Mouse (Mus musculus): Measurements from ENCODE around the gene Gm11639. TPM values are rescaled to one million over a fixed set of nuclear protein-coding genes. Genes with fewer than 3 reads are reported as not detected.
A peak's percentile ranks its signal among the peaks of the same experiment; 100 is the strongest.

The Gm11639 gene
- 0.01 TPM in 1 of 2 replicates, not detected in the other for polyA plus RNA-seq (2014; fragmentation: Nextera tagmentation; extraction: Ambion mirVana)

DNA sequence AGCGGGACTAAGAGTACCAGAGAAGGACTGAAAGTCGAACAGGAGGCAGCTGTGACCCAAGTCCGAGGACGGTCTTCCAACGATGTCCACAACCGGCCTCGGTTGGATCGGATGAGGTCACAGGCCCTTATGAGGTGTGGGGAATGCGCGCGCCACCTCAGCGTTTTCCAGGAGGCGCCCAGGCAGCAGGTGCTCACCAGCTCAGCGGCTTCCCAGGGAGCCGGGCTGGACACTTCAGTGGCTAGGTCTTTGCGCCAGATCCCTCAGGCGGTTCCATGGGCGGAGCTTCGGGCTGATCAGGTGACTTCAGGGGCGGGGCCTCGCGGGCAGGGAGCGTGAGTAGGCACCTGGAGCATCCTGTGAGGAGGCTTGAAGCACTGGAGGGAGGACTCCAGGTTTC is at the start of gene Gm11639:
Gm11639 (plus strand) TSS at position 160 of the 400 bp plus-strand sequence.
- Histone ChIP-seq H3K27me3 (replicated peaks; ENCODE audit: control insufficient read depth, insufficient read depth, low read length) (no peaks in the 10 kb centered on the region), H3K27ac (replicated peaks; ENCODE audit: low read depth, low read length) (no peak within 1 kb of the TSS), H3K36me3 (ENCODE audit: control insufficient read depth, insufficient read depth, low read length) (no peaks in the 10 kb centered on the region), H3K9me3 (ENCODE audit: control insufficient read depth, low read length) (no peaks in the 10 kb centered on the region), H3K4me3 (ENCODE audit: low read depth, low read length) (no peak within 1 kb of the TSS), H3K4me1 (ENCODE audit: control insufficient read depth, insufficient read depth, low read length) (0 out of 2 replicates have a peak, but pooled peaks cover 3% of the 10 kb centered on the region), H3K4me2 (ENCODE audit: low read depth, low read length) (peak within 1 kb of the TSS; percentile 12; the same call in 1 of the 2 replicates), H3K9ac (ENCODE audit: low read depth, low read length) (no peak within 1 kb of the TSS)
- ATAC-seq (ENCODE audit: low read depth) (no peak), DNase-seq (ENCODE audit: low spot score) (no peak)
- WGBS: 43% methylated on average over 23 of the region's 23 CpGs

DNA sequence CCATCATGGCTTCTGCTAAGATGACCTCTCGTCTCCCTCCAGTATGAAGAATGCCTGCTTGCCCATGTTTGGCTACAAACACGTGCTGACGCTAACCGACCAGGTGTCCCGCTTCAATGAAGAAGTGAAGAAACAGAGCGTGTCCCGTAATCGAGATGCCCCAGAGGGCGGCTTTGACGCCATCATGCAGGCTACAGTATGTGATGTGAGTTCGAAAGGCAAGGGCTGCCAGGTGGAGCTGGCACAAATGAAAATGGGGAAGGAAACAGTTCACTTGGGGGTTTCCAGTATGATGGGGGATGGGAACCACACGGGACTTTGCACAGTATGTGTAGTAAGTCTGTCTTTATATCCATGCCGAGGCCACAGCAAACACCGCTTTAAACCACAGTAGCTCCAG is 48.5 kb upstream of the Gm11639 start:
- Histone ChIP-seq H3K27ac (replicated peaks; ENCODE audit: low read depth, low read length) (no peak overlapping the region), H3K9me3 (ENCODE audit: control insufficient read depth, low read length) (no peaks in the 10 kb centered on the region), H3K9ac (ENCODE audit: low read depth, low read length) (no peak overlapping the region), H3K4me1 (ENCODE audit: control insufficient read depth, insufficient read depth, low read length) (no peaks in the 10 kb centered on the region), H3K27me3 (replicated peaks; ENCODE audit: control insufficient read depth, insufficient read depth, low read length) (no peaks in the 10 kb centered on the region), H3K36me3 (ENCODE audit: control insufficient read depth, insufficient read depth, low read length) (no peaks in the 10 kb centered on the region), H3K4me2 (ENCODE audit: low read depth, low read length) (no peak overlapping the region), H3K4me3 (ENCODE audit: low read depth, low read length) (no peak overlapping the region)
- DNase-seq (ENCODE audit: low spot score): no peak
- WGBS: 89% methylated on average over 14 of the region's 14 CpGs
- ATAC-seq (ENCODE audit: low read depth): no peak

DNA sequence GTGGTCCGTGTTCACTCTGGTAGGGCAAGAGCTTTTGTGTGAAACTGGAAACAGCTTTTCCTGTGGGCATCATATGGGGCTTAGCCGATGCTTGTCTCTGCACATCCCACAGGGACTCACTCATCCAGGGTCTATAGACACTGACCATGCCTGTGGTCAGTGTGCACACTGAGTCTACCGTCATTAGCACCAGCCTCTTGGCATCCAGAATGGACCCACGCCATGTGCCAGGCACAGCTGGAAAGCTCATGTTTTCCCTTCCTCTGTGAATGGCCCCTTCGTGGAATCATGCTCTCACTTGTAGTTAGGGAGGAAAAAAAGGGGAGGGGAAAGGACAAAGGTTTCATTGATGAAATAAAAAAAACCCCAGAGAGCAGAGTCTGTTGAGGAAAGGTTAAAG is 47.5 kb upstream of the Gm11639 start:
- H3K4me3 ChIP-seq (ENCODE audit: low read depth, low read length): no peak overlapping the region
- 44% methylated on average over 5 of the region's 5 CpGs for WGBS
- DNase-seq (ENCODE audit: low spot score): peak; percentile 12
- no peak overlapping the region for H3K9ac ChIP-seq (ENCODE audit: low read depth, low read length)
- no peaks in the 10 kb centered on the region for H3K4me1 ChIP-seq (ENCODE audit: control insufficient read depth, insufficient read depth, low read length)
- H3K9me3 ChIP-seq (ENCODE audit: control insufficient read depth, low read length): no peaks in the 10 kb centered on the region
- H3K4me2 ChIP-seq (ENCODE audit: low read depth, low read length): no peak overlapping the region
- no peaks in the 10 kb centered on the region for H3K36me3 ChIP-seq (ENCODE audit: control insufficient read depth, insufficient read depth, low read length)
- no peaks in the 10 kb centered on the region for H3K27me3 ChIP-seq (replicated peaks; ENCODE audit: control insufficient read depth, insufficient read depth, low read length)
- H3K27ac ChIP-seq (replicated peaks; ENCODE audit: low read depth, low read length): no peak overlapping the region; the same call in 1 of the 2 replicates
- no peak for ATAC-seq (ENCODE audit: low read depth)

GRCm38 (mm10) chr11:104638906-104639305 is 46.6 kb upstream of the Gm11639 start:
- no peak overlapping the region for H3K4me2 ChIP-seq (ENCODE audit: low read depth, low read length)
- H3K4me3 ChIP-seq (ENCODE audit: low read depth, low read length): no peak overlapping the region
- H3K4me1 ChIP-seq (ENCODE audit: control insufficient read depth, insufficient read depth, low read length): no peaks in the 10 kb centered on the region
- H3K9me3 ChIP-seq (ENCODE audit: control insufficient read depth, low read length): no peaks in the 10 kb centered on the region
- 53% methylated on average over 2 of the region's 2 CpGs for WGBS
- no peaks in the 10 kb centered on the region for H3K27me3 ChIP-seq (replicated peaks; ENCODE audit: control insufficient read depth, insufficient read depth, low read length)
- no peak overlapping the region for H3K27ac ChIP-seq (replicated peaks; ENCODE audit: low read depth, low read length)
- H3K36me3 ChIP-seq (ENCODE audit: control insufficient read depth, insufficient read depth, low read length): no peaks in the 10 kb centered on the region
- no peak for ATAC-seq (ENCODE audit: low read depth)
- H3K9ac ChIP-seq (ENCODE audit: low read depth, low read length): no peak overlapping the region
- no peak for DNase-seq (ENCODE audit: low spot score)

DNA sequence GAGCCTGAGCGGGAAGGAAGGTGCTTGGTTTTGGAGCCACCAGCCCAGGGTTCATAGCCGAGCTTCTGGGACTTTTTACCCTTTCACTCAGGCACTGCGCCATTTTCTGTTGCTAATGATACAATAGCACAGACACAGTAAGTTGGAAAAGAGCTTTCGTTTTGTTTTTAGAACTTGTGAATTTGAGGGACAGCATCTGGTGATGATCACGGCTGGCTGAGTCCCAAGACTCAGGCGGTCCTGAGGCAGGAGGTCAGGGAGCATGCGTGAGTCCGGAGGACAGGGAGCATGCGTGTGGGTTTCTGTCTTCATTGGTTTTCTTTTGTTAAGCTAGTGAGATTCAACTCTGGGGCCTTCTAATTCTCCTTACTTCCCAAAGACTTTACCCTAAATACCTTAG is 45.9 kb upstream of the Gm11639 start:
- H3K4me2 ChIP-seq (ENCODE audit: low read depth, low read length): no peak overlapping the region
- no peak overlapping the region for H3K27ac ChIP-seq (replicated peaks; ENCODE audit: low read depth, low read length)
- no peaks in the 10 kb centered on the region for H3K9me3 ChIP-seq (ENCODE audit: control insufficient read depth, low read length)
- 70% methylated on average over 9 of the region's 9 CpGs for WGBS
- no peak overlapping the region for H3K4me3 ChIP-seq (ENCODE audit: low read depth, low read length)
- no peak overlapping the region for H3K9ac ChIP-seq (ENCODE audit: low read depth, low read length)
- DNase-seq (ENCODE audit: low spot score) (no peak), ATAC-seq (ENCODE audit: low read depth) (no peak)
- H3K4me1 ChIP-seq (ENCODE audit: control insufficient read depth, insufficient read depth, low read length): no peaks in the 10 kb centered on the region
- H3K27me3 ChIP-seq (replicated peaks; ENCODE audit: control insufficient read depth, insufficient read depth, low read length): no peaks in the 10 kb centered on the region
- no peaks in the 10 kb centered on the region for H3K36me3 ChIP-seq (ENCODE audit: control insufficient read depth, insufficient read depth, low read length)

- H3K9me3 ChIP-seq (ENCODE audit: control insufficient read depth, low read length): no peaks in the 10 kb centered on the region
- ATAC-seq (ENCODE audit: low read depth): no peak
- H3K27me3 ChIP-seq (replicated peaks; ENCODE audit: control insufficient read depth, insufficient read depth, low read length): no peaks in the 10 kb centered on the region
- no peak overlapping the region for H3K27ac ChIP-seq (replicated peaks; ENCODE audit: low read depth, low read length)
- DNase-seq (ENCODE audit: low spot score): no peak
- H3K4me1 ChIP-seq (ENCODE audit: control insufficient read depth, insufficient read depth, low read length): no peaks in the 10 kb centered on the region
- no peak overlapping the region for H3K4me3 ChIP-seq (ENCODE audit: low read depth, low read length)
- no peaks in the 10 kb centered on the region for H3K36me3 ChIP-seq (ENCODE audit: control insufficient read depth, insufficient read depth, low read length)
- H3K9ac ChIP-seq (ENCODE audit: low read depth, low read length): no peak overlapping the region
- no peak overlapping the region for H3K4me2 ChIP-seq (ENCODE audit: low read depth, low read length)
- 79% methylated on average over 10 of the region's 10 CpGs for WGBS
Measured at GRCm38 (mm10) chr11:104640894-104641293, 44.6 kb upstream of the Gm11639 start.

DNA sequence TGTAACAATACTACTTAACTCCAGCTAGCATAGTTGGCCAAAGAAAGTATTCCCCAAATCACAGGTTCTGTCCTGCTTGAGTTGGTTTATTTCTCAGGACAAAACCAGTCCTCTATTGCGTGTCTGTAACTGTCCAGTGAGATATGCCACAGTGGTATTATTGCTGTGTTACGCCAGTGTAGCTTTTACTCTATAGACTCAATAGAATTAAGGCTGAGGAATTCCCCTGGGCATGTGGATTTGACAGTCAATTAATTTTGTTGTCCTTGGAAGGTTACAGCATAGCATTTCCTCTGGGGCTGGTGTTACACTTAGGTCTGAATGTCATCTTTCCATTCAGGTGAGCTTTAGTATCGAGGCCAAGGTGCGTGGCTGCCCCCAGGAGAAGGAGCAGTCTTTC is 42.3 kb upstream of the Gm11639 start:
- Histone ChIP-seq H3K4me1 (ENCODE audit: control insufficient read depth, insufficient read depth, low read length) (no peaks in the 10 kb centered on the region), H3K27ac (replicated peaks; ENCODE audit: low read depth, low read length) (no peak overlapping the region), H3K9ac (ENCODE audit: low read depth, low read length) (no peak overlapping the region), H3K4me3 (ENCODE audit: low read depth, low read length) (no peak overlapping the region), H3K27me3 (replicated peaks; ENCODE audit: control insufficient read depth, insufficient read depth, low read length) (no peaks in the 10 kb centered on the region), H3K9me3 (ENCODE audit: control insufficient read depth, low read length) (no peaks in the 10 kb centered on the region), H3K4me2 (ENCODE audit: low read depth, low read length) (no peak overlapping the region), H3K36me3 (ENCODE audit: control insufficient read depth, insufficient read depth, low read length) (no peaks in the 10 kb centered on the region)
- DNase-seq (ENCODE audit: low spot score) (no peak), ATAC-seq (ENCODE audit: low read depth) (no peak)
- WGBS: 84% methylated on average over 4 of the region's 4 CpGs

- Histone ChIP-seq H3K9me3 (ENCODE audit: control insufficient read depth, low read length) (no peaks in the 10 kb centered on the region), H3K4me3 (ENCODE audit: low read depth, low read length) (no peak overlapping the region), H3K27me3 (replicated peaks; ENCODE audit: control insufficient read depth, insufficient read depth, low read length) (no peaks in the 10 kb centered on the region), H3K4me1 (ENCODE audit: control insufficient read depth, insufficient read depth, low read length) (no peaks in the 10 kb centered on the region), H3K9ac (ENCODE audit: low read depth, low read length) (no peak overlapping the region), H3K36me3 (ENCODE audit: control insufficient read depth, insufficient read depth, low read length) (no peaks in the 10 kb centered on the region), H3K27ac (replicated peaks; ENCODE audit: low read depth, low read length) (no peak overlapping the region), H3K4me2 (ENCODE audit: low read depth, low read length) (no peak overlapping the region)
- ATAC-seq (ENCODE audit: low read depth) (no peak), DNase-seq (ENCODE audit: low spot score) (no peak)
- WGBS: 90% methylated on average over 6 of the region's 6 CpGs
Measured at GRCm38 (mm10) chr11:104645402-104645801, 40.1 kb upstream of the Gm11639 start.

DNA sequence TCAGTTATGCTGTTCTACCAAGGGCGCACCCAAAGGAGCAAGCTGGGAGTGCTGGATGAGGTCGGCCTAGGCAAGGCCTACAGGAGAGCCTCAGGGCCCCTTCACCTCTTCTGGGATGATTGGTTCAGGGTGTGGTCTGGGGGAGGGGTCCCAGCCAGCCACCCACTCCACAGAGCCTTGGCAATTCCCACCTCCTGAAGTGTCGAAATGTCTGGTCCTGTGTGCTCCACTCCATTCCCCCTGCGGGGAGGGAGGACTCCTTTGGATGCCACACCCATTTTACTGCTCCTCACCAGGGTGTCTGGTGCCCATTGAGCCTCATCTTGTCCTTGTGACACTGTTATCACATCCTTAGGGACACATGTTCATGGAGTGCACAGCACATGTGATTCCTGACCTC is 39.3 kb upstream of the Gm11639 start:
- H3K27me3 ChIP-seq (replicated peaks; ENCODE audit: control insufficient read depth, insufficient read depth, low read length): no peaks in the 10 kb centered on the region
- ATAC-seq (ENCODE audit: low read depth): no peak
- H3K4me2 ChIP-seq (ENCODE audit: low read depth, low read length): no peak overlapping the region
- H3K4me3 ChIP-seq (ENCODE audit: low read depth, low read length): no peak overlapping the region
- no peak overlapping the region for H3K27ac ChIP-seq (replicated peaks; ENCODE audit: low read depth, low read length)
- H3K9me3 ChIP-seq (ENCODE audit: control insufficient read depth, low read length): no peaks in the 10 kb centered on the region
- DNase-seq (ENCODE audit: low spot score): no peak
- whole genome bisulfite sequencing: 80% methylated on average over 4 of the region's 4 CpGs
- H3K4me1 ChIP-seq (ENCODE audit: control insufficient read depth, insufficient read depth, low read length): no peaks in the 10 kb centered on the region
- no peak overlapping the region for H3K9ac ChIP-seq (ENCODE audit: low read depth, low read length)
- H3K36me3 ChIP-seq (ENCODE audit: control insufficient read depth, insufficient read depth, low read length): no peaks in the 10 kb centered on the region
